10 mouse cellular contexts compared by ENCODE assay signal in the genomic region with DNA sequence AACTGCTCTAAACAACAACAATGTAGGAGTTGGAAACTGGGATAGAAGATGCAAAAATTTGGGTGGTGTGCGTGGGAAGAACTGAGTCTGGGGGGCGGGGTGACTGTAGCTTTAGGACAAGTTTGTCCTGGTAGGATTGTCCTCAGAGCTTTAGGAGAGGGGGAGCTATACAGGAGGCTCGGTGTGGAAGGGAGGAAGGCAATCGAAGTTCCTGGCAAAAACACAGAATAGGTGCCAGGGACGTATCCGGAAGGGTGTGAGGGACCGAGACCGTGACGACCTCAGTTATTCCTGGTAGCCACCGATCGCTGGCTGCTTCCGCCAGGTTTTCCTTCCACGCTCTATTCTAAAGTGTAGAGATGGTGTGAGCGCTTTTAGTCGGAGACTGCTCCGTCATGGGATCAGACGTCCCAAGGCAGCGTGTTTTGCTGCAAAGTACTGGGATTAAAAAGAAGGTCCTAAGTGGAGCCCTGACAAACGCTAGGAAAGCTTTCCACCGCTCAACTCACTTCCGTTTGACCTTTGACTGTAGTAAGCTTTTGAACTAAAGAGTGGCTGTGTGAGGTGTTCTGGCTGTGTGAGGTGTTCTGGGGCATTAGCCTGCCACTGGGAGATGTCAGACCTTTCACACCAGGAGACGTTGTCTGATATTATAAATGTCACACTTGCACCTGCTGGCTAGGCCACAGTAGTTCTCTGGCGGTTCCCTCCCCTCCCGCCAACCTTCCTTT. TPM values are rescaled to one million over a fixed set of nuclear protein-coding genes. Genes with fewer than 3 reads are reported as not detected.
A peak's percentile ranks its signal among the peaks of the same experiment; 100 is the strongest.
DNase-seq lines count a peak whose midpoint lies in the region; ATAC-seq and TF ChIP-seq lines count a peak whose summit lies in the region.
"Had no signal": no experiment of that assay in that cellular context is flagged by ENCODE, and none has a peak within 500 bp of the region (broad histone marks: within the 10 kb centered on the region; RNA-seq: fewer than 3 reads in every experiment).

No protein-coding gene starts in this region.

- 25% methylated on average over 24 of the region's 24 CpGs for WGBS in kidney, adult 2 months
- WGBS in embryonic facial prominence, embryonic 12.5 days = 5% methylated on average over 24 of the region's 24 CpGs
- WGBS in intestine, embryonic 15.5 days = 9% methylated on average over 24 of the region's 24 CpGs
- 8% methylated on average over 24 of the region's 24 CpGs for WGBS in midbrain, postnatal 0 days

- H3K4me2 ChIP-seq in embryonic facial prominence, embryonic 12.5 days (replicated peaks) = peak overlapping the region; percentile 98
- H3K4me2 ChIP-seq in intestine, embryonic 15.5 days (replicated peaks) = peak overlapping the region; percentile 97
- H3K4me2 ChIP-seq in midbrain, postnatal 0 days (ENCODE audit: low read depth, low read length, poor library complexity, severe bottlenecking) = peak overlapping the region; percentile 95

- no peak for ATAC-seq in embryonic facial prominence, embryonic 12.5 days (ENCODE audit: insufficient number of reproducible peaks, insufficient read depth, low FRiP score, low TSS enrichment)
- ATAC-seq in intestine, embryonic 15.5 days = peak; percentile 31
- ATAC-seq in midbrain, postnatal 0 days (ENCODE audit: low FRiP score) = peak; percentile 11; the same call in 1 of the 2 replicates

- peaks cover 2% of the 10 kb centered on the region; the same call in 1 of the 2 replicates for H3K9me3 ChIP-seq in embryonic facial prominence, embryonic 12.5 days
- 0 out of 2 replicates have a peak, but pooled peaks cover under 1% of the 10 kb centered on the region for H3K9me3 ChIP-seq in intestine, embryonic 15.5 days
- no peaks in the 10 kb centered on the region for H3K9me3 ChIP-seq in midbrain, postnatal 0 days (ENCODE audit: low read length)

- H3K9ac ChIP-seq in embryonic facial prominence, embryonic 12.5 days = no peak overlapping the region
- 0 out of 2 replicates have a peak overlapping the region, but pooled peaks have one; percentile 64 for H3K9ac ChIP-seq in intestine, embryonic 15.5 days
- peak overlapping the region; percentile 70 for H3K9ac ChIP-seq in midbrain, postnatal 0 days (replicated peaks; ENCODE audit: low read length, poor library complexity, severe bottlenecking)

- no peaks in the 10 kb centered on the region for H3K4me1 ChIP-seq in kidney, adult 2 months (ENCODE audit: control insufficient read depth, insufficient read depth, low read length)
- H3K4me1 ChIP-seq in embryonic facial prominence, embryonic 12.5 days = peaks cover 4% of the 10 kb centered on the region; the same call in 1 of the 2 replicates
- peaks cover 5% of the 10 kb centered on the region; the same call in 1 of the 2 replicates for H3K4me1 ChIP-seq in intestine, embryonic 15.5 days (replicated peaks)
- no peaks in the 10 kb centered on the region for H3K4me1 ChIP-seq in midbrain, postnatal 0 days (ENCODE audit: insufficient read depth, low read length)

- 0 out of 2 replicates have a peak, but pooled peaks cover 1% of the 10 kb centered on the region for H3K27me3 ChIP-seq in kidney, adult 2 months (replicated peaks; ENCODE audit: control insufficient read depth, insufficient read depth, low read length)
- H3K27me3 ChIP-seq in embryonic facial prominence, embryonic 12.5 days = peaks cover 61% of the 10 kb centered on the region
- peaks cover 30% of the 10 kb centered on the region for H3K27me3 ChIP-seq in intestine, embryonic 15.5 days (replicated peaks)
- peaks cover 10% of the 10 kb centered on the region; the same call in 1 of the 2 replicates for H3K27me3 ChIP-seq in midbrain, postnatal 0 days (ENCODE audit: insufficient read depth, low read length)

- DNase-seq in kidney, adult 2 months = peak; percentile 24
- no peak for DNase-seq in kidney, adult 9 months
- DNase-seq in midbrain, postnatal 0 days (ENCODE audit: low spot score) = no peak
- no peak for DNase-seq in spleen, postnatal 10 days (ENCODE audit: low spot score in 2 of 2)
- no peak for DNase-seq in spleen, postnatal 14 days (ENCODE audit: low spot score in 2 of 2)
- no peak for DNase-seq in right cerebral cortex, postnatal 14 days
- DNase-seq: layer of hippocampus, adult 9-11 months had no signal

- H3K36me3 ChIP-seq in kidney, adult 2 months (ENCODE audit: control insufficient read depth, insufficient read depth, low read length) = no peaks in the 10 kb centered on the region
- no peaks in the 10 kb centered on the region for H3K36me3 ChIP-seq in embryonic facial prominence, embryonic 12.5 days
- H3K36me3 ChIP-seq in intestine, embryonic 15.5 days = no peaks in the 10 kb centered on the region
- no peaks in the 10 kb centered on the region for H3K36me3 ChIP-seq in midbrain, postnatal 0 days (ENCODE audit: insufficient read depth, low read length)

- H3K27ac ChIP-seq in kidney, adult 2 months (ENCODE audit: insufficient read depth, low read depth, low read length) = no peak overlapping the region
- no peak overlapping the region for H3K27ac ChIP-seq in embryonic facial prominence, embryonic 12.5 days
- peak overlapping the region; percentile 40; the same call in 1 of the 2 replicates for H3K27ac ChIP-seq in intestine, embryonic 15.5 days
- H3K27ac ChIP-seq in midbrain, postnatal 0 days (ENCODE audit: low read depth, low read length) = peak overlapping the region; percentile 63

- no peak for TF ChIP-seq CTCF in kidney, adult 2 months (conservative IDR thresholded peaks at IDR 0.05; ENCODE audit: insufficient read depth, insufficient read length, low read depth, low read length)
- TF ChIP-seq CTCF in midbrain, postnatal 0 days (IDR thresholded peaks at IDR 0.05) = no peak

- no peak for TF ChIP-seq POLR2A in kidney, adult 2 months (IDR thresholded peaks at IDR 0.05; ENCODE audit: low read depth, low read length)

- no peak overlapping the region for H3K4me3 ChIP-seq in kidney, adult 2 months (ENCODE audit: insufficient read depth, low read depth, low read length)
- H3K4me3 ChIP-seq in embryonic facial prominence, embryonic 12.5 days = peak overlapping the region; percentile 57
- peak overlapping the region; percentile 62 for H3K4me3 ChIP-seq in intestine, embryonic 15.5 days (replicated peaks)
- peak overlapping the region; percentile 65 for H3K4me3 ChIP-seq in midbrain, postnatal 0 days (ENCODE audit: low read depth, low read length)

RNA-seq across cellular contexts. Expression of a gene that starts 1.3 kb away (rescaled TPM):
- polyA plus RNA-seq in kidney, adult 2 months (2012; rRNA removed) = 0.13 and 0.20 TPM in 2 replicates
- polyA plus RNA-seq in embryonic facial prominence, embryonic 12.5 days (2016; fragmentation: Nextera tagmentation; extraction: Ambion mirVana) = 0.34 and 0.40 TPM in 2 replicates
- polyA plus RNA-seq in intestine, embryonic 15.5 days (2015; fragmentation: Nextera tagmentation; extraction: Ambion mirVana) = 5.2 and 6.1 TPM in 2 replicates
- 43.4 and 43.9 TPM in 2 replicates for total RNA-seq in midbrain, postnatal 0 days (2014; rRNA removed)
- 13.4 and 14.3 TPM in 2 replicates for polyA plus RNA-seq in midbrain, postnatal 0 days (2015; fragmentation: Nextera tagmentation; extraction: Ambion mirVana)
- polyA plus RNA-seq: spleen, adult 2 months had no signal

RNA-seq across cellular contexts. Expression of a gene that starts 17.2 kb away (rescaled TPM):
- polyA plus RNA-seq in kidney, adult 2 months (2012; rRNA removed) = 61.2 and 64.4 TPM in 2 replicates
- 190 and 193 TPM in 2 replicates for polyA plus RNA-seq in embryonic facial prominence, embryonic 12.5 days (2016; fragmentation: Nextera tagmentation; extraction: Ambion mirVana)
- 143 and 152 TPM in 2 replicates for polyA plus RNA-seq in intestine, embryonic 15.5 days (2015; fragmentation: Nextera tagmentation; extraction: Ambion mirVana)
- total RNA-seq in midbrain, postnatal 0 days (2014; rRNA removed) = 91.5 and 103 TPM in 2 replicates
- 193 and 195 TPM in 2 replicates for polyA plus RNA-seq in midbrain, postnatal 0 days (2015; fragmentation: Nextera tagmentation; extraction: Ambion mirVana)

RNA-seq across cellular contexts. Expression of a gene that starts 30.4 kb away (rescaled TPM):
- 0.33 and 0.39 TPM in 2 replicates for polyA plus RNA-seq in kidney, adult 2 months (2012; rRNA removed)
- not detected in 2 replicates for polyA plus RNA-seq in embryonic facial prominence, embryonic 12.5 days (2016; fragmentation: Nextera tagmentation; extraction: Ambion mirVana)
- polyA plus RNA-seq in intestine, embryonic 15.5 days (2015; fragmentation: Nextera tagmentation; extraction: Ambion mirVana) = not detected in 2 replicates
- total RNA-seq in midbrain, postnatal 0 days (2014; rRNA removed) = not detected in 2 replicates
- 0.91 and 1.4 TPM in 2 replicates for polyA plus RNA-seq in midbrain, postnatal 0 days (2015; fragmentation: Nextera tagmentation; extraction: Ambion mirVana)
- polyA plus RNA-seq: spleen, adult 2 months had no signal

Comparison
In these comparisons a context has a peak if more than half of its experiments do, and no peak if none do; other contexts are left out.
1. H3K27ac ChIP-seq: peak in intestine, embryonic 15.5 days (single experiment) and midbrain, postnatal 0 days (single experiment); none in kidney, adult 2 months (single experiment) and embryonic facial prominence, embryonic 12.5 days (single experiment).
2. Peak in every context shown above with its lines, with median percentiles within 50 percentile points of each other: H3K4me2 ChIP-seq.